Mouse (Mus musculus) neural tube, embryonic 13.5 days (tissue): ENCODE data around the gene Spag4. TPM values are rescaled to one million over a fixed set of nuclear protein-coding genes. Genes with fewer than 3 reads are reported as not detected.

Source experiments
- ATAC-seq: fragments of 200-750 bp; cut with Nextera tagmentation; 2 replicates; pipeline ENCODE4 v1.8.0; 2017; ENCODE audit warnings: low read depth, mild to moderate bottlenecking, moderate TSS enrichment, moderate library complexity
- H3K27ac ChIP-seq: fragments of 300-500 bp; sonication (generic); replicated peaks from 2 replicates; pipeline ENCODE4 v1.5.1; 2015; ENCODE audit warnings: moderate library complexity, mild to moderate bottlenecking, inconsistent platforms
- H3K27me3 ChIP-seq: fragments of 300-500 bp; sonication (generic); 2 replicates; pipeline ENCODE4 v1.6.1; 2015; ENCODE audit warnings: mild to moderate bottlenecking, inconsistent platforms
- H3K36me3 ChIP-seq: fragments of 300-500 bp; sonication (generic); 2 replicates; pipeline ENCODE4 v1.6.1; 2015; ENCODE audit warnings: mild to moderate bottlenecking, inconsistent platforms
- H3K4me1 ChIP-seq: fragments of 300-500 bp; sonication (generic); replicated peaks from 2 replicates; pipeline ENCODE4 v1.6.1; 2015; ENCODE audit warnings: inconsistent platforms
- H3K4me2 ChIP-seq: fragments of 300-500 bp; sonication (generic); 2 replicates; pipeline ENCODE4 v1.6.1; 2015; ENCODE audit warnings: inconsistent platforms, mild to moderate bottlenecking, moderate library complexity
- H3K4me3 ChIP-seq: fragments of 300-500 bp; sonication (generic); 2 replicates; pipeline ENCODE4 v1.5.1; 2015; ENCODE audit warnings: mild to moderate bottlenecking, inconsistent platforms
- H3K9ac ChIP-seq: fragments of 300-500 bp; sonication (generic); 2 replicates; pipeline ENCODE4 v1.6.1; 2015; ENCODE audit warnings: moderate library complexity, mild to moderate bottlenecking, inconsistent platforms
- H3K9me3 ChIP-seq: fragments of 300-500 bp; sonication (generic); 2 replicates; pipeline ENCODE4 v1.6.1; 2016; ENCODE audit warnings: inconsistent platforms
- WGBS: fragments of 180-500 bp; shearing (Covaris S2); methylation state at CpG from one replicate; pipeline ENCODE4 v1.1.7; 2015; 5-methylcytosine and 5-hydroxymethylcytosine counted together
- polyA plus RNA-seq: library from polyadenylated mRNA; unstranded; fragments of >200 nt; fragmentation: Nextera tagmentation; extraction: Ambion mirVana; gene quantifications from 2 replicates; pipeline ENCODE4 v1.2.1, GENCODE M21; 2015

Spag4 gene
- polyA plus RNA-seq = 5.6 and 6.4 TPM in 2 replicates

- peak within 1 kb of the TSS; percentile 88 for H3K4me2 ChIP-seq
- WGBS = under 1% methylated on average over 81 of the region's 81 CpGs
- peak within 1 kb of the TSS; percentile 64 for H3K4me3 ChIP-seq
- peak within 1 kb of the TSS; percentile 84 for H3K9ac ChIP-seq
- peaks cover 25% of the 10 kb centered on the region for H3K36me3 ChIP-seq
- no peaks in the 10 kb centered on the region for H3K9me3 ChIP-seq
- H3K27me3 ChIP-seq = no peaks in the 10 kb centered on the region
- peak within 1 kb of the TSS; percentile 89 for H3K27ac ChIP-seq
- ATAC-seq = peak; percentile 81
- H3K4me1 ChIP-seq = peaks cover 15% of the 10 kb centered on the region
These were observed at the start of gene Spag4 for GRCm38 (mm10) chr2:156065099-156066041. Gene Spag4 (plus strand): TSS chr2:156065175.

- H3K9ac ChIP-seq = no peak overlapping the region
- peaks cover 77% of the 10 kb centered on the region for H3K36me3 ChIP-seq
- H3K4me3 ChIP-seq = no peak overlapping the region
- H3K27ac ChIP-seq = no peak overlapping the region
- ATAC-seq = no peak
- no peak overlapping the region for H3K4me2 ChIP-seq
- H3K4me1 ChIP-seq = no peaks in the 10 kb centered on the region
- no peaks in the 10 kb centered on the region for H3K27me3 ChIP-seq
- no peaks in the 10 kb centered on the region for H3K9me3 ChIP-seq
- 92% methylated on average over 3 of the region's 3 CpGs for WGBS
These were observed 46.9 kb upstream of the Spag4 start for GRCm38 (mm10) chr2:156018106-156018505.

DNA sequence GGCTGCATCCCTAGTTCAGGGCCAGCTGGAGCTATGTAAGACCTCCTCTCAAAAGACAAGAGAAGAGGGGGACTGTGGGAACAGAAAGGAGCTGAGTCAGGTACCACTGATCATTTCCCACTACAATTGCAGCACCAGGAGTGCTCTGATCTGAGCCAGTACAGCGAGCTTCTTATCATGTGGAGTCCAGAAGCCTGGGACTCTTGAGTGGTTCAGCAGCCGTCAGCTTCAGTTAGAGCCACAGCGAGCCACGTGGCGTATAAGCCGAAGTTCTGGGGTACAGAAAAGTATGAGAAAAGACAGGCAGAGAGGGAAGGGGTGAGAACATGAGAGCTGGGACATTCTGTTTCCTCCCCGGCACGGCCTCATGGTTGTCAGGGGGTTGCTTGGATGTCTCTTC is 43.8 kb upstream of the Spag4 start:
- H3K4me2 ChIP-seq = no peak overlapping the region
- H3K9me3 ChIP-seq = no peaks in the 10 kb centered on the region
- no peak overlapping the region for H3K27ac ChIP-seq
- no peak overlapping the region for H3K9ac ChIP-seq
- no peaks in the 10 kb centered on the region for H3K27me3 ChIP-seq
- H3K36me3 ChIP-seq = peaks cover 46% of the 10 kb centered on the region
- 92% methylated on average over 8 of the region's 8 CpGs for WGBS
- no peak for ATAC-seq
- H3K4me3 ChIP-seq = no peak overlapping the region
- no peaks in the 10 kb centered on the region for H3K4me1 ChIP-seq

GRCm38 (mm10) chr2:156021765-156022164 is 43.2 kb upstream of the Spag4 start:
- no peaks in the 10 kb centered on the region for H3K4me1 ChIP-seq
- no peaks in the 10 kb centered on the region for H3K9me3 ChIP-seq
- no peak overlapping the region for H3K4me2 ChIP-seq
- no peak overlapping the region for H3K9ac ChIP-seq
- 88% methylated on average over 2 of the region's 2 CpGs for WGBS
- H3K27ac ChIP-seq = no peak overlapping the region
- no peak overlapping the region for H3K4me3 ChIP-seq
- H3K27me3 ChIP-seq = no peaks in the 10 kb centered on the region
- no peak for ATAC-seq
- peaks cover 40% of the 10 kb centered on the region for H3K36me3 ChIP-seq

GRCm38 (mm10) chr2:156025482-156025881 is 39.5 kb upstream of the Spag4 start:
- H3K4me1 ChIP-seq = no peaks in the 10 kb centered on the region

GRCm38 (mm10) chr2:156039390-156039789 is 25.6 kb upstream of the Spag4 start:
- no peaks in the 10 kb centered on the region for H3K9me3 ChIP-seq
- H3K36me3 ChIP-seq = no peaks in the 10 kb centered on the region
- no peak overlapping the region for H3K27ac ChIP-seq
- no peak overlapping the region for H3K9ac ChIP-seq
- ATAC-seq = no peak
- no peaks in the 10 kb centered on the region for H3K4me1 ChIP-seq
- no peak overlapping the region for H3K4me3 ChIP-seq
- H3K27me3 ChIP-seq = no peaks in the 10 kb centered on the region
- WGBS = 89% methylated on average over 3 of the region's 3 CpGs
- H3K4me2 ChIP-seq = no peak overlapping the region

More at GRCm38 (mm10) chr2:156025482-156025881, 39.5 kb upstream of the Spag4 start:
- no peak for ATAC-seq
- no peaks in the 10 kb centered on the region for H3K27me3 ChIP-seq
- no peak overlapping the region for H3K9ac ChIP-seq
- no peaks in the 10 kb centered on the region for H3K9me3 ChIP-seq
- peaks cover 3% of the 10 kb centered on the region; the same call in 1 of the 2 replicates for H3K36me3 ChIP-seq
- no peak overlapping the region for H3K27ac ChIP-seq
- no peak overlapping the region for H3K4me3 ChIP-seq
- no peak overlapping the region for H3K4me2 ChIP-seq

- WGBS = 86% methylated on average over 8 of the region's 8 CpGs
- Histone ChIP-seq H3K27me3 (peaks cover 12% of the 10 kb centered on the region), H3K4me3 (no peak overlapping the region), H3K4me2 (no peak overlapping the region), H3K4me1 (no peaks in the 10 kb centered on the region), H3K9me3 (no peaks in the 10 kb centered on the region), H3K9ac (no peak overlapping the region), H3K27ac (no peak overlapping the region), H3K36me3 (no peaks in the 10 kb centered on the region)
- no peak for ATAC-seq
These were observed 22.1 kb upstream of the Spag4 start for GRCm38 (mm10) chr2:156042903-156043302.

GRCm38 (mm10) chr2:156047929-156048328 is 17.0 kb upstream of the Spag4 start:
- Histone ChIP-seq H3K4me2 (no peak overlapping the region), H3K4me3 (no peak overlapping the region), H3K9me3 (no peaks in the 10 kb centered on the region), H3K36me3 (no peaks in the 10 kb centered on the region), H3K9ac (0 out of 2 replicates have a peak overlapping the region, but pooled peaks have one; percentile 17), H3K27ac (no peak overlapping the region), H3K27me3 (peaks cover 13% of the 10 kb centered on the region), H3K4me1 (no peaks in the 10 kb centered on the region)
- no peak for ATAC-seq
- WGBS = 7% methylated on average over 19 of the region's 19 CpGs

DNA sequence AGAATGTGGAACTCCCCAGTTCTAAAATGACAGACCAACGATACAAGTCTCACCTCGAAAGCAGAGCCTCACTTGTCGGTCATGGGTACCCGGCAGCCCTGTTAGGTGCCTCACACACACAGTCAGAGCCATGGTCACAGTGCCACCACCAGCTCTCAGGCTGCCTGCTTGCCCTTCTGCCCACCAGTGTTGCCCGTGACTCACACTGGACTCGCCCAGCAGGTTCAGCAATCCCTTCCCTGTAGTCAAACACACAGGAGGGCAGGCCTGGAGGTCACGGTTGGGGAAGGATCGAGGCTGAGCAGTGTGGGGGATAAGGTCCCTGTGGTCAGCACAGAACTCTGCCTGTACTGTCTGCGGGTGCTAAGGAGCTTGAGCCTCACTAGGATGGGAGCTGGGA is 12.2 kb upstream of the Spag4 start, which contains the start of gene Fer1l4:
Fer1l4 (minus strand) TSS at position 132 of the 400 bp plus-strand sequence.
- ATAC-seq = no peak
- no peak within 1 kb of the TSS for H3K4me3 ChIP-seq
- peaks cover 2% of the 10 kb centered on the region for H3K27me3 ChIP-seq
- no peak within 1 kb of the TSS for H3K4me2 ChIP-seq
- H3K27ac ChIP-seq = no peak within 1 kb of the TSS
- no peak within 1 kb of the TSS for H3K9ac ChIP-seq
- H3K9me3 ChIP-seq = no peaks in the 10 kb centered on the region
- H3K4me1 ChIP-seq = no peaks in the 10 kb centered on the region
- no peaks in the 10 kb centered on the region for H3K36me3 ChIP-seq
- WGBS = 87% methylated on average over 9 of the region's 9 CpGs

DNA sequence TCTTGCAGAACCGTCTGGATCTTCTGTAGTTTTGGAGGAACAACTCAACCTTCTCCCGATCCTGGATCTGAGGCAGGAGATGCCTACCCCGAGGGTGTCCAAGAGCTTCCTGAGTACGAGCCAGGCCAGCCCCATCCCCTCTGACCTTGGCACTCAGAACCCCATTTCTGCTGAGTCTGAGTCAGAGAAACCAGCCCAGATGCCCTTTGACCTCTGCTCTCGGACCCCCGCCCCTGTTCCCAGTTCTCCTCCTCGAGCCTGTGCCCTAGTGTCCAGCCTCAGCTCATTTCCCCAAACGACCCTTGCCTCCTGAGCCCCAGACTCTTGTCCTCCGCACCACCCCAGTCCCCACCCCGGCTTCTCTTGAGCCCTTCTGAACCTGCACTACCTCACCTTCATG is 1.2 kb downstream of the Spag4 start:
- Histone ChIP-seq H3K4me1 (peaks cover 15% of the 10 kb centered on the region), H3K4me3 (peak overlapping the region; percentile 64), H3K4me2 (peak overlapping the region; percentile 88), H3K27ac (0 out of 2 replicates have a peak overlapping the region, but pooled peaks have one; percentile 89), H3K36me3 (peaks cover 33% of the 10 kb centered on the region), H3K27me3 (no peaks in the 10 kb centered on the region), H3K9me3 (no peaks in the 10 kb centered on the region), H3K9ac (peak overlapping the region; percentile 84)
- 31% methylated on average over 10 of the region's 10 CpGs for WGBS
- peak; percentile 32; the same call in 1 of the 2 replicates for ATAC-seq

DNA sequence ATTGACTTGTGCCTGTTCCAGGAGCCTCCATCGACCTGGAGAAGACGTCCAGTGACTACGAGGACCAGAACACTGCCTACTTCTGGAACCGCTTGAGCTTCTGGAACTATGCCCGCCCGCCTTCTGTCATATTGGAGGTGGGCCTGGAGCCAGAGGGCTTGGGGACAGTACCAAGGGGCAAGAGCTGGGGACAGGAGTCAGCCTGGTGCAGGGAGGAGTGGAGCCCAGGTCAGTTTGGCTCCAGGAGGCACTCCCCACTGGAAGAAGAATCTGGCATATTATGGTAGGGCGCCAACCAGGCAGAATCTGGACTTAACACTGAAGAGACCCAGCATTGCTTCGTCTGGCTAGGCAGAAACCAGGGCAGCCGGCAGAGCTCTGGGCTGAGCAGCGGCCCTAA is 2.9 kb downstream of the Spag4 start:
- no peaks in the 10 kb centered on the region for H3K9me3 ChIP-seq
- no peak overlapping the region for H3K9ac ChIP-seq
- H3K4me1 ChIP-seq = peaks cover 15% of the 10 kb centered on the region
- no peak for ATAC-seq
- peaks cover 50% of the 10 kb centered on the region for H3K36me3 ChIP-seq
- 90% methylated on average over 10 of the region's 10 CpGs for WGBS
- H3K27ac ChIP-seq = no peak overlapping the region
- H3K27me3 ChIP-seq = no peaks in the 10 kb centered on the region
- no peak overlapping the region for H3K4me2 ChIP-seq
- no peak overlapping the region for H3K4me3 ChIP-seq

- Histone ChIP-seq H3K4me2 (no peak overlapping the region), H3K27ac (no peak overlapping the region), H3K4me3 (no peak overlapping the region), H3K27me3 (no peaks in the 10 kb centered on the region), H3K9me3 (no peaks in the 10 kb centered on the region), H3K9ac (no peak overlapping the region), H3K36me3 (peaks cover 83% of the 10 kb centered on the region), H3K4me1 (peaks cover 7% of the 10 kb centered on the region)
- 97% methylated on average over 10 of the region's 10 CpGs for WGBS
- no peak for ATAC-seq
These were observed 6.3 kb downstream of the Spag4 start for GRCm38 (mm10) chr2:156071236-156071635.
